Mouse (Mus musculus) heart, adult 8-10 months (tissue): ENCODE measurements around the gene Ccna1. TPM values are rescaled to one million over a fixed set of nuclear protein-coding genes. Genes with fewer than 3 reads are reported as not detected.

Experiments used
- total RNA-seq, 4 experiments: library from RNA; stranded (reverse); gene quantifications; 2 replicates each; pipeline ENCODE4 v1.2.4; 2022

The Ccna1 gene
- total RNA-seq, 4 experiments from 2014 or later, result not detected

Other genes starting within 250 kb of the Ccna1 start
- 10 to 100 TPM; 19.9 to 23.0 (median 21.4) TPM for gene Rfxap, start 247.7 kb downstream of the Ccna1 start, total RNA-seq
- under 1 TPM; 0.14 to 0.31 (median 0.19) TPM for gene Sertm1, start 139.6 kb downstream of the Ccna1 start, total RNA-seq
- gene Spg20, start 56.6 kb upstream of the Ccna1 start, total RNA-seq, result 10 to 100 TPM; 36.9 to 46.0 (median 43.0) TPM
- gene Ccdc169, start 81.8 kb upstream of the Ccna1 start, total RNA-seq, result under 1 TPM in 2 of 4 experiments, not detected in 2; 0.08 to 0.09 TPM
- gene Sohlh2, start 126.5 kb upstream of the Ccna1 start, total RNA-seq, result not detected
- 1 to 10 TPM; 2.4 to 4.7 (median 3.6) TPM for gene Dclk1, start 186.9 kb upstream of the Ccna1 start, total RNA-seq